Mouse (Mus musculus): Measurements from ENCODE around the gene Nr2f2. TPM values are rescaled to one million over a fixed set of nuclear protein-coding genes. Genes with fewer than 3 reads are reported as not detected.

The Nr2f2 gene
- polyA plus RNA-seq, 2 experiments from 2014 or later, result not detected

DNA sequence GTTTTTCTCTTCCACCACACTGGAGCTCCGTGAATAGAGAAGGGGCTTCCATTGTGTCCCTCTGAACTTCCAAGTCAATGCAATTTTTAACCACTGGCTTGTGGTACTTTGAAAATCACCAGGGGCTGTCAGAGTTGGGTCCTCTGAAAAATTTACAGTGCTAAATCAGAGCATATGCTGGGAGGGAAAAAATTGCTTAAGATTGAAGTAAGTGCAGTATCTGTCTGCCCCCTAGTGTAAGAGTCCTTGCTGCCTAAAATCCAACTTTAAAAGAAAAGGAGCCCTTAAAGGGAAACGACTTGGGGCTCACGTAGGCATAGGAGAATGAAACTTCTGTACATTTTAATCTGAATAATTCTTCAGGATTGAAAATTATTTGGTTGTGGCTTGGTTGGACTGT lies 1.7 kb downstream of the Nr2f2 start:
- ATAC-seq, result no peak

- ATAC-seq, result no peak
These were observed 3.2 kb downstream of the Nr2f2 start for GRCm38 (mm10) chr7:70363351-70363750.

DNA sequence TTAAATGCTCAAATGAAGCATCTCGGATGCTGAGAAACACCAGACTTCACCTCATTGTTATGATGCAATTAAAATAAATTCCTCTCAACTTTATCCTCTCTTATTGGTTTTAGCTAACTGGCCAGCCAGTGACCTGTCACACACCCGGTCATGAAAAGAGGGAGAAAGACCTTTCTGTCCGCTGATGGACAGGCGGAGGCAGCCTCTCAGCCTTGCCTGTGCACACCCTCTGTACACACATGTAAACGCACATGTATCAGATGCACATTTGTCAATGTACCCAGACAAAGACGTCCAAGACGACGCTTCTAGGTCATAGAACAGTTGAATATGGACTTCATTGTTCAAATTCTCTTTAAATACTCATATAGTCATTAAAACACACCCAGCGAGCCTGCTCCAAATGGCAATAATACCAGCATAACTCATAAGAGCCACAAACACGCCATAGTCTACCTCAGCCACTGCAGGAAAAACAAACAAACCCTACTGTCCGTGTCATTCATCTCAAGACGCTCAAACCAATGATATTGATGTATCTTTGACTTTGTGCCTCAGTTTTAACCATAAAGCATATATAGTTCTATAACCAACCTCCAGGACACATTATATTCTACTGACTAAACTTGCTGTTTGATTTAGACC lies 3.9 kb downstream of the Nr2f2 start:
- no peak for ATAC-seq

DNA sequence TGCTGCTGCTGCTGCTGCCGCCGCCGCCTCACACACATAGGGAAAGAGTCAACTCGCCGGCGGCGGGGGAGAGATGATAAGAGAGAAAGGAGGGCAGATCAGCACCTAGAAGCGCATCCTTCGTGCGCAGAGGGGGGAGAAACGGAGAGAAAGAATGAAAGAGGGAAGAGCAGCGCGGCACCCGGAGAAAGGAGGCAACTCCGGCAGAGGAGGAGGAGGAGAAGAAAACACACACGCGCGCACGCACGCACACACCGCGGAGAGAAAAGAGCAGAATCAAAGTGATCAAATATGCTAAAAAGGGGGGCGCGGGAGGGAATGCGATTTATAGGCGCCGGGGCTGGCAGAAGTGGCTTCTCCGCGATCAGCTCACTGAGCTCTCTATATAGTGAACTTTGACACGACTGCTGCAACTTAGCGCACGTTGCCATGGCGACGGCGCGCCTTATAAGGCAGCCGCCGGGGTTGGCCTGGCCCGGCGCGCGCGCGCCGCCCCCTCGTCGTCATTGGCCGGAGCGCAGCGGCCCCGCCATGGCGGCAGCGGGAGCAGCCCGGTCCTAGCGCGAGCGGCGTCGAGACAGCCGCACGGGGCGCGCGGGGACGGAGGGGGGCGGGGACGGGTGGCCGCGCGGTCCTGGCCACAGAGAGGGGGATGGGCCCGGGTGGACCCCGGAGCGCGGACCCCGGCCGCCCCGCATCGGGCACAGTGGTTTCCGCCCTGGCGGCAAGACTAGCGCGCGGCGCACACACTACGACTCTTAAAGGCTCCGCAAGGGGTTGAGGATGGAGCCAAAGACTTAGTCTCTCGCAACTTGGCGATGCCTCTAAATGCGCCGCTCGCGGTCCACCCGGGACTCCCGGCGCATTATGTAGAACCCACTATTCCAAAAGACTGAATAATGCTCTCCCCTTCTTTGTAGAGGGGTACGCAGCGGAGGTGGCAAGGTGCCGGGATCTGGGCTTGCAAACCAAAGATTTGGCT lies 4.9 kb downstream of the Nr2f2 start:
- no peak for ATAC-seq

GRCm38 (mm10) chr7:70360611-70361382 lies 5.7 kb downstream of the Nr2f2 start:
- no peak for ATAC-seq

- no peak for ATAC-seq
These were observed 6.5 kb downstream of the Nr2f2 start for GRCm38 (mm10) chr7:70359791-70360581.

GRCm38 (mm10) chr7:70358848-70359591 lies 7.5 kb downstream of the Nr2f2 start:
- ATAC-seq, result no peak

GRCm38 (mm10) chr7:70358020-70358847 lies 8.3 kb downstream of the Nr2f2 start:
- ATAC-seq, result no peak

DNA sequence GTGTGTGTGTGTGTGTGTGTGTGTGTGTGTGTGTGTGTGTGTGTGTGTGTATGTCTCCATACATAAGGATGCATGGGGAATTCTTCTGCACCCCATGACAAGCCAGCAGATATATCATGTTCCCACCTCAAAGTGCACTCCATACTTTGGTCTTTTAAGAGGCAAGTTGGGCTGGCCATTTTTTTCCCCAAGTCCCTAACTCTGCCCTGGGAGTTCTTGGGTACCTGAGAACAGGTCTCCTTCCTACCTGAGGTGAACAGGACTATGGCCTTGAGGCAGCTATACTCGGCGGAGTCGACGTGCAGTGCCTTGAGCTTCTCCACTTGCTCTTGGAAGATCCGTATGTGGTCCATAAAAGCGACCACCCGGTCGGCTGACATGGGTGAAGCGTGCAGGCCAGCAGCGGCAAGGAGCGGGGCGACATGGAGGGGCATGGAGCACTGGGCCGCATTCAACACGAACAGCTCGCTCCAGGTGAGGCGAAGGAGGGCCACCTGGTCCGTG lies 9.0 kb downstream of the Nr2f2 start:
- ATAC-seq, result no peak

DNA sequence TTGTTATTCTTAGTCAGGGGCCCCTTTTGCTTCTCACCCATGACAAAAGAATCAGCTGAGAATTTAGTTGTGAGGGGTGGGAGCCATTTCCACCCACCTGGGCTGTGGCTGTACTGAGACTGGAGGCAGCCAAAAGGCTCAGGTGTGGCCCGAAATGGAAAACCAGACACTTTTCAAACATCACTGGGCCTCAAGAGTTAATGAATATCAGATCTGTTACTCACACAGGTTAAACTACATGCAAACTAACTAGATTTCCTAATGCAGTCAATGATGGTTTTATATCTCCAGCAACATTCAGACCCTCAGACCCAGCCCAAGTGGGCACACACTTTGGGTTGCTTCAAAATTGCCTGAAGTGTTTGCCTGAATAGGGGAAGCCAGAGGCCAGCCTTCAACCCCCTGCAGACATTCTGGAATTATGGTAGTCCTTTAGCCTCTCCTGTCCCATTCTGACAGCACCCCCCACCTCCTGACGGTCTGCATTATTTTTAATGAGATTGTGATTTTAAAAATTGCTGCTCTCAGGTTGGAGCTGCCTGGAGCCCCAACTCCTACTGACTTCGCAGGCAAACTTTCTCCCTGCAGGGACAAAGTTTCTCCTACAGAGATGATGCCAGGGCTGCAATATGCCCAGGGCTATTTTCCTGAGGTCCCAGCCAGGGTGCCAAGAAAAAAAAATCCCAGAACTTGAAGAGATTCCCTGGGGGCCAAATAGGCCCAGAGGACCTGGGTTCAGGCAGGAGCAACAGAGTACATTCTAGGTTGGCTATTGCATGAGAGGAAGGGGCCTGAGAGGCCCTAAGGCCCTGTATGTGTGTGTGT lies 9.6 kb downstream of the Nr2f2 start:
- ATAC-seq, result no peak

- ATAC-seq, result no peak
These were observed 10.6 kb downstream of the Nr2f2 start for GRCm38 (mm10) chr7:70355691-70356568.

DNA sequence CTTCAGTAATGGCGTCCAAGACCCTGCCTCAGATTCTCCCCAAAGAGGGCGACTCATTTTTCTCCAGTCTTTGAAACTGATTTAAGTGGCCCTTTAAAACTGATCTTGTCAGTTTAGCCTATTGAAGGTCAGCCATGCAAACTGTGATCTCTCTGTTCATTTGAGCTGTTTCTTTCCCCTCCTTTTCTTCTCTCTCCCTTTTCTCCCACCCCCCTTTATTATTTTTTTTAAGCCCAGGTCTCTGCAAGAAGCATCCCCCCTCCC lies 11.2 kb downstream of the Nr2f2 start:
- ATAC-seq, result no peak

- no peak for ATAC-seq
These were observed 11.8 kb downstream of the Nr2f2 start for GRCm38 (mm10) chr7:70354606-70355356.

DNA sequence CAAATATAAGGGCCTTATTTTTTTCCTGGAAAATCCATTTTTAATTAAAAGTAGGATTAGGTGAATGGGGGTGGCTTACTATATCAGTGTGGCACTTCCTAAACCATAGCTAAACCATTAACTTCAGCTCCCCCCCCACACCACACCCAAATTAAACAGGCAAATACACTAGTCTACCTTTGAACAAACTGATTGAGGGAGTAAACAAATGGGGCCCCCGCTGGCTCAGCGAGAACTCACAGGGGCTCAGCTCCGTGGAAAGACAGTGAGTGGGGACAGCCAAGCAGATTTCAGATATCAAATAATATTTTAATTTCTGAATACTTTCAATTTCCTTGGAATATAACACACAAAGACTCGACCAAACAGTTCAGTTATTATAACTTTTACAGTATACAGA lies 13.4 kb downstream of the Nr2f2 start:
- no peak for ATAC-seq

GRCm38 (mm10) chr7:70352617-70353016 lies 13.9 kb downstream of the Nr2f2 start:
- no peak for ATAC-seq

GRCm38 (mm10) chr7:70351981-70352560 lies 14.5 kb downstream of the Nr2f2 start:
- ATAC-seq, result no peak

GRCm38 (mm10) chr7:70350781-70351551 lies 15.6 kb downstream of the Nr2f2 start:
- ATAC-seq, result no peak
